Mouse (Mus musculus): Measurements from ENCODE around the gene Olfr988. TPM values are rescaled to one million over a fixed set of nuclear protein-coding genes. Genes with fewer than 3 reads are reported as not detected.
"Not testable (repeated sequence)": the region's sequence is repeated elsewhere in the genome, so short reads cannot be mapped to it uniquely, and the experiment has no call there.

The Olfr988 gene
- polyA plus RNA-seq (2014; fragmentation: Nextera tagmentation; extraction: Ambion mirVana): not detected in 2 replicates

GRCm38 (mm10) chr2:85363127-85363526, at the start of gene Olfr988:
Gene Olfr988, minus strand, starts transcription at chr2:85363227.
- not testable (repeated sequence) for ATAC-seq (ENCODE audit: low FRiP score); H3K4me2 ChIP-seq (replicated peaks; ENCODE audit: low read depth, low read length); H3K27ac ChIP-seq (ENCODE audit: low read depth, low read length); DNase-seq (ENCODE audit: low spot score); H3K4me1 ChIP-seq (replicated peaks; ENCODE audit: control insufficient read depth, insufficient read depth, low read length); H3K9ac ChIP-seq (ENCODE audit: low read depth, low read length); H3K27me3 ChIP-seq (ENCODE audit: control insufficient read depth, insufficient read depth, low read length); H3K9me3 ChIP-seq (ENCODE audit: control insufficient read depth, low read length); H3K4me3 ChIP-seq (ENCODE audit: low read depth, low read length); H3K36me3 ChIP-seq (ENCODE audit: control insufficient read depth, insufficient read depth, low read length)

DNA sequence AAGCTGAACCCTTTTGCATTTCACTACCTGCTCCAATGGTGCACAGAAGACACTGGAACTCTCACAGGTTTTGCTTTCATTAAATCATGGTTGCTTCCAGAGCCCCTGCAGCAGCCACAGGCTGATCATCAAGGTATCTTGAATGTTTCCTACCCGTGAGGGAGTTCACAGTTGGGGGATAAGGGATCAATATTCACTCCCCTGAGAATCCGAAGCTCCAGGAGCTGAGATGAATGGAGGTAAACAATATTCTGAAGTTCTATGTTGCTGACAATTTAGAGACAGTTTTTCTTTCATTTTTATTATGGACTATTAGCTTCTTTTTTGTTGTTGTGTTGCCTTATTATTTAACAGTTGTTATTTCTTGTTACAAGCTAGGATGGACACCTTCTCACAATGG, 46.3 kb upstream of the Olfr988 start, which contains the start of gene Olfr992:
Olfr992 (minus strand) TSS at position 101 of the 400 bp plus-strand sequence.
- H3K36me3 ChIP-seq (ENCODE audit: control insufficient read depth, insufficient read depth, low read length): no peaks in the 10 kb centered on the region
- H3K4me1 ChIP-seq (replicated peaks; ENCODE audit: control insufficient read depth, insufficient read depth, low read length): no peaks in the 10 kb centered on the region
- H3K9ac ChIP-seq (ENCODE audit: low read depth, low read length): no peak within 1 kb of the TSS
- DNase-seq (ENCODE audit: low spot score): no peak
- no peak for ATAC-seq (ENCODE audit: low FRiP score)
- WGBS: 55% methylated on average over 2 of the region's 2 CpGs
- no peak within 1 kb of the TSS for H3K27ac ChIP-seq (ENCODE audit: low read depth, low read length)
- H3K4me2 ChIP-seq (replicated peaks; ENCODE audit: low read depth, low read length): no peak within 1 kb of the TSS
- H3K9me3 ChIP-seq (ENCODE audit: control insufficient read depth, low read length): no peaks in the 10 kb centered on the region
- H3K4me3 ChIP-seq (ENCODE audit: low read depth, low read length): no peak within 1 kb of the TSS
- no peaks in the 10 kb centered on the region for H3K27me3 ChIP-seq (ENCODE audit: control insufficient read depth, insufficient read depth, low read length)

DNA sequence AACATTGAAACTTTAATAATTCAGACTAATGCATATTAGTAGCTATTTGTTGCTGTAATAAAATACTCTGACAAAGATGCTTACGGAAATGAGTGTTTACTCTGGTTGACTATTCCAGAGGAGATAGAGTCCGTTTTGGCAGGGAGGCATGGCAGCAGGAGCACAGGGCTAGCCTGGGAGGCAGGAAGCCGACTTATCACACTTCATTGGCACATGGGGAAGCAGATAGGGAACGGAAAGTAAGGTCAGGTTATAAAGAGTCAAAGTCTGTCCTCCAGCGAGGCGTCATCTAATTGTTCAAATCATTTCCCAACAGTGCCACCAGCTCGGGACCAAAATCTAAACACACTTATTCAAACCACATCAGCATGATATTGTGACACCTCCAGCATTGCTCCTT, 23.1 kb downstream of the Olfr988 start:
- H3K36me3 ChIP-seq (ENCODE audit: control insufficient read depth, insufficient read depth, low read length): no peaks in the 10 kb centered on the region
- no peaks in the 10 kb centered on the region for H3K9me3 ChIP-seq (ENCODE audit: control insufficient read depth, low read length)
- no peak overlapping the region for H3K27ac ChIP-seq (ENCODE audit: low read depth, low read length)
- DNase-seq (ENCODE audit: low spot score) (no peak), ATAC-seq (ENCODE audit: low FRiP score) (no peak)
- H3K4me2 ChIP-seq (replicated peaks; ENCODE audit: low read depth, low read length): no peak overlapping the region
- H3K4me1 ChIP-seq (replicated peaks; ENCODE audit: control insufficient read depth, insufficient read depth, low read length): no peaks in the 10 kb centered on the region
- 86% methylated on average over 7 of the region's 7 CpGs for WGBS
- H3K4me3 ChIP-seq (ENCODE audit: low read depth, low read length): no peak overlapping the region
- no peak overlapping the region for H3K9ac ChIP-seq (ENCODE audit: low read depth, low read length)
- no peaks in the 10 kb centered on the region for H3K27me3 ChIP-seq (ENCODE audit: control insufficient read depth, insufficient read depth, low read length)

DNA sequence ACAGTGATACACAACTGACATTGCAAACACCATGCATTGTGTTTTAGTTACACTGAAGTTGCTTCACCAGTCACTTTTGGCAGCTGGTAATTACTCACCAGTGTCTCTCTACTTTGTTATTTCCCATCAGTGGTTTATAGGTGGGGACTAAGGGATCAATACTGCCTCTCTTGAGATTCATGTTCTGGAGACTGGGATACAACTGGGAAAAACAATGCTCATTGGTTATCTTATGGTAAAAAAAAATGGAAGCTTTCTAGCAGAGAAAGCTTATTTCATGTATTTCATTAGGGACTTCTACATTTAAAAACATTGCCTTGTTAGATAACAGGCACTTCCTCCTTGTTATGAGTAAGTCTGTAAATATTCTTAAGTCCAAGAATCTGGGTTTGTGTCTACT, 23.8 kb downstream of the Olfr988 start, which contains the start of gene Olfr987:
Olfr987 (minus strand) TSS at position 101 of the 400 bp plus-strand sequence.
- not testable (repeated sequence) for H3K27me3 ChIP-seq (ENCODE audit: control insufficient read depth, insufficient read depth, low read length)

GRCm38 (mm10) chr2:85319106-85319505, 43.9 kb downstream of the Olfr988 start:
- Histone ChIP-seq H3K27ac (ENCODE audit: low read depth, low read length) (no peak overlapping the region), H3K27me3 (ENCODE audit: control insufficient read depth, insufficient read depth, low read length) (no peaks in the 10 kb centered on the region), H3K9me3 (ENCODE audit: control insufficient read depth, low read length) (no peaks in the 10 kb centered on the region), H3K4me3 (ENCODE audit: low read depth, low read length) (no peak overlapping the region), H3K4me1 (replicated peaks; ENCODE audit: control insufficient read depth, insufficient read depth, low read length) (no peaks in the 10 kb centered on the region), H3K4me2 (replicated peaks; ENCODE audit: low read depth, low read length) (no peak overlapping the region), H3K9ac (ENCODE audit: low read depth, low read length) (no peak overlapping the region), H3K36me3 (ENCODE audit: control insufficient read depth, insufficient read depth, low read length) (no peaks in the 10 kb centered on the region)
- ATAC-seq (ENCODE audit: low FRiP score) (no peak; the same call in 1 of the 2 replicates), DNase-seq (ENCODE audit: low spot score) (no peak)
- 90% methylated on average over 1 of the region's 1 CpGs for WGBS

More for the DNA sequence above, 23.8 kb downstream of the Olfr988 start, which contains the start of gene Olfr987:
- H3K9ac ChIP-seq (ENCODE audit: low read depth, low read length); H3K4me3 ChIP-seq (ENCODE audit: low read depth, low read length); H3K4me2 ChIP-seq (replicated peaks; ENCODE audit: low read depth, low read length); DNase-seq (ENCODE audit: low spot score); H3K36me3 ChIP-seq (ENCODE audit: control insufficient read depth, insufficient read depth, low read length); ATAC-seq (ENCODE audit: low FRiP score); H3K9me3 ChIP-seq (ENCODE audit: control insufficient read depth, low read length); H3K27ac ChIP-seq (ENCODE audit: low read depth, low read length); H3K4me1 ChIP-seq (replicated peaks; ENCODE audit: control insufficient read depth, insufficient read depth, low read length): not testable (repeated sequence)

Other genes with a start within 250 kb of the Olfr988 start
- gene Aplnr, start 227.0 kb downstream of the Olfr988 start, polyA plus RNA-seq (2014; fragmentation: Nextera tagmentation; extraction: Ambion mirVana): 36.6 and 37.3 TPM in 2 replicates
- gene Lrrc55, start 166.0 kb downstream of the Olfr988 start, polyA plus RNA-seq (2014; fragmentation: Nextera tagmentation; extraction: Ambion mirVana): 1.1 and 2.3 TPM in 2 replicates
- gene Olfr987, start 23.9 kb downstream of the Olfr988 start, polyA plus RNA-seq (2014; fragmentation: Nextera tagmentation; extraction: Ambion mirVana): not detected in 2 replicates
- not detected in 2 replicates for gene Olfr992, start 46.2 kb upstream of the Olfr988 start, polyA plus RNA-seq (2014; fragmentation: Nextera tagmentation; extraction: Ambion mirVana)
- not detected in 2 replicates for gene Olfr993, start 51.6 kb upstream of the Olfr988 start, polyA plus RNA-seq (2014; fragmentation: Nextera tagmentation; extraction: Ambion mirVana)
- gene Olfr994, start 73.2 kb upstream of the Olfr988 start, polyA plus RNA-seq (2014; fragmentation: Nextera tagmentation; extraction: Ambion mirVana): not detected in 2 replicates
- gene Olfr995, start 80.4 kb upstream of the Olfr988 start, polyA plus RNA-seq (2014; fragmentation: Nextera tagmentation; extraction: Ambion mirVana): not detected in 2 replicates
- gene 4833423E24Rik, start 155.8 kb upstream of the Olfr988 start, polyA plus RNA-seq (2014; fragmentation: Nextera tagmentation; extraction: Ambion mirVana): 0.17 TPM in 1 of 2 replicates, not detected in the other
- gene Olfr996, start 216.0 kb upstream of the Olfr988 start, polyA plus RNA-seq (2014; fragmentation: Nextera tagmentation; extraction: Ambion mirVana): not detected in 2 replicates
- gene Olfr998, start 225.7 kb upstream of the Olfr988 start, polyA plus RNA-seq (2014; fragmentation: Nextera tagmentation; extraction: Ambion mirVana): not detected in 2 replicates
- not detected in 2 replicates for gene Olfr1000, start 248.7 kb upstream of the Olfr988 start, polyA plus RNA-seq (2014; fragmentation: Nextera tagmentation; extraction: Ambion mirVana)